Mouse (Mus musculus) lung, adult 2 months (tissue): ENCODE measurements around the gene Chil3.

Source experiments
- CTCF ChIP-seq: fragments of 200-500 bp; IDR thresholded peaks from 2 replicates; pipeline ENCODE4 v1.5.1; 2011; ENCODE audit warnings: mild to moderate bottlenecking, low read length, control low read depth; ENCODE audit not compliant: insufficient read depth
- POLR2A ChIP-seq: fragments of 200-500 bp; IDR thresholded peaks from 2 replicates; pipeline ENCODE4 v1.6.1; 2011; ENCODE audit warnings: low read depth, mild to moderate bottlenecking, control low read depth, low read length, borderline replicate concordance; ENCODE audit errors: extremely low read depth

DNA sequence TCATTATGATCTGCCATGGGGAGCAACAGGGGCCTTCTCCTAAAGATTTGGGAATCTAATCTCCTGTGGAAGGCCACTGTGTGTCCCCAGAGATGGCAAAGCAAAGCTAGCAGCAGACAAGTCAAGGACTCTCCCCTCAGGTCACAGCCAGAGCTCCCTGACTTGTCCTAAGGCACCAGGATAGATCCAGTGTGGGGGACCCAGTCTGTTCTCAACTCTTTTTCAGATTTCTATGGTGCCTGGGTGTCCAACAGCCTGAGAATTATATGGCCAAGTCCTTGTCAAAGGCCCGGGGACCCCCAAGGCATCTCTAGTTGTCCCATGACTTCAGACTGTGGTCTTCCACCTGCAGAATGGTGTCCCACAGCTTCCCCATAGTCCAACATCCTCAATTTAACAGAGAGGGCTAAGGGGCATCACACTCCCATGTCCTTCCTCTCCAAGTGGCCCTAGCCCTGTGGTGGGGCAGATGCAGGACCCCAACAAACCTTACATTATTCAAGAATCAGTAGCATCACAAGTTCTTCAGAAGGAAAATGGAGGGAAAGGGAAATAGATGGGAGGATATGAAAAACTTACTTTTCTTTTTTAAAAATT lies 3.9 kb upstream of the Chil3 start:
- no peak for TF ChIP-seq POLR2A
- no peak for TF ChIP-seq CTCF
